Mouse (Mus musculus) lung, postnatal 25 days (tissue): ENCODE data around the gene Tm7sf3.
A peak's percentile ranks its signal among the peaks of the same experiment; 100 is the strongest.

Source experiments
- DNase-seq: peaks from one replicate; pipeline ENCODE4 v3.0.0; 2022; ENCODE audit warnings: low spot score

The Tm7sf3 gene

GRCm38 (mm10) chr6:146642276-146643183, at the start of gene Tm7sf3, which contains the start of gene Med21:
Gene Tm7sf3, minus strand, starts transcription at chr6:146642824.
Gene Med21, plus strand, starts transcription at chr6:146642547.
- DNase-seq = peak; percentile 98

GRCm38 (mm10) chr6:146688861-146689260, 46.2 kb upstream of the Tm7sf3 start:
- DNase-seq = no peak

GRCm38 (mm10) chr6:146688010-146688409, 45.4 kb upstream of the Tm7sf3 start:
- DNase-seq = no peak

- no peak for DNase-seq
These were observed 44.0 kb upstream of the Tm7sf3 start for GRCm38 (mm10) chr6:146686463-146687196.

- peak; percentile 70 for DNase-seq
These were observed 43.2 kb upstream of the Tm7sf3 start for GRCm38 (mm10) chr6:146685781-146686308.

GRCm38 (mm10) chr6:146683881-146684280, 41.3 kb upstream of the Tm7sf3 start:
- DNase-seq = no peak

GRCm38 (mm10) chr6:146678136-146679070, 35.8 kb upstream of the Tm7sf3 start:
- no peak for DNase-seq

GRCm38 (mm10) chr6:146676904-146677303, 34.3 kb upstream of the Tm7sf3 start:
- DNase-seq = no peak

- DNase-seq = peak; percentile 51
These were observed 32.4 kb upstream of the Tm7sf3 start for GRCm38 (mm10) chr6:146674881-146675536.

GRCm38 (mm10) chr6:146674420-146674819, 31.8 kb upstream of the Tm7sf3 start:
- DNase-seq = no peak

GRCm38 (mm10) chr6:146673696-146674095, 31.1 kb upstream of the Tm7sf3 start:
- no peak for DNase-seq

- DNase-seq = no peak
These were observed 29.5 kb upstream of the Tm7sf3 start for GRCm38 (mm10) chr6:146672106-146672505.

GRCm38 (mm10) chr6:146670956-146671855, 28.6 kb upstream of the Tm7sf3 start:
- no peak for DNase-seq

- DNase-seq = no peak
These were observed 26.0 kb upstream of the Tm7sf3 start for GRCm38 (mm10) chr6:146668606-146669005.

GRCm38 (mm10) chr6:146666811-146667210, 24.2 kb upstream of the Tm7sf3 start:
- DNase-seq = no peak

GRCm38 (mm10) chr6:146665408-146665807, 22.8 kb upstream of the Tm7sf3 start:
- no peak for DNase-seq

GRCm38 (mm10) chr6:146664917-146665316, 22.3 kb upstream of the Tm7sf3 start:
- no peak for DNase-seq

GRCm38 (mm10) chr6:146664116-146664515, 21.5 kb upstream of the Tm7sf3 start:
- DNase-seq = no peak

GRCm38 (mm10) chr6:146662679-146663078, 20.1 kb upstream of the Tm7sf3 start:
- peak; percentile 44 for DNase-seq

- no peak for DNase-seq
These were observed 19.0 kb upstream of the Tm7sf3 start for GRCm38 (mm10) chr6:146661655-146662054.
